Comparison of ENCODE assay signal across 6 mouse cellular contexts in genomic region chr13:89383619-89384190, GRCm38 (mm10).
A peak's percentile ranks its signal among the peaks of the same experiment; 100 is the strongest.
DNase-seq lines count a peak whose midpoint lies in the region; ATAC-seq and TF ChIP-seq lines count a peak whose summit lies in the region.
"Not testable (repeated sequence)": the region's sequence is repeated elsewhere in the genome, so short reads cannot be mapped to it uniquely, and the experiment has no call there.

No protein-coding gene starts in this region.

- TF ChIP-seq CTCF in liver, postnatal 0 days (IDR thresholded peaks at IDR 0.05; ENCODE audit: low read depth); testis, adult 2 months (IDR thresholded peaks at IDR 0.05; ENCODE audit: control insufficient read depth, insufficient read depth, insufficient replicate concordance, low read depth, low read length): not testable (repeated sequence)

- H3K27ac ChIP-seq in forebrain, embryonic 15.5 days (replicated peaks); testis, adult 2 months (ENCODE audit: control insufficient read depth, insufficient read depth, low read depth, low read length): not testable (repeated sequence)
- peak overlapping the region; percentile 45; the same call in 1 of the 2 replicates for H3K27ac ChIP-seq in liver, postnatal 0 days (ENCODE audit: low read depth)

- not testable (repeated sequence) for H3K27me3 ChIP-seq in forebrain, embryonic 15.5 days; liver, postnatal 0 days (ENCODE audit: insufficient read depth, low read length); testis, adult 2 months (ENCODE audit: control insufficient read depth, insufficient read depth, low read length)

- peak; percentile 50 for ATAC-seq in CD4-positive, CD25-positive, alpha-beta regulatory T cell, adult 4 months
- ATAC-seq in forebrain, embryonic 15.5 days (replicated peaks): 0 out of 2 replicates have a peak, but pooled peaks have one; percentile 37
- ATAC-seq in liver, postnatal 0 days: peak; percentile 48

- H3K4me3 ChIP-seq in forebrain, embryonic 15.5 days; liver, postnatal 0 days (ENCODE audit: low read depth, low read length): not testable (repeated sequence)
- peak overlapping the region; percentile 50 for H3K4me3 ChIP-seq in testis, adult 2 months (ENCODE audit: control insufficient read depth, low read depth, low read length)

- H3K36me3 ChIP-seq in forebrain, embryonic 15.5 days; liver, postnatal 0 days (replicated peaks; ENCODE audit: insufficient read depth, low read length); testis, adult 2 months (ENCODE audit: control insufficient read depth, insufficient read depth, low read length): not testable (repeated sequence)

- TF ChIP-seq EP300 in liver, postnatal 0 days (IDR thresholded peaks at IDR 0.05; ENCODE audit: low read depth): not testable (repeated sequence)

- peak; percentile 77 for DNase-seq in MN1 (ENCODE audit: low spot score)
- peak; percentile 22 for DNase-seq in layer of hippocampus, adult 11-12 months (ENCODE audit: low spot score)
- DNase-seq in liver, postnatal 0 days: not testable (repeated sequence)

- not testable (repeated sequence) for H3K4me1 ChIP-seq in forebrain, embryonic 15.5 days; liver, postnatal 0 days (ENCODE audit: insufficient read depth); testis, adult 2 months (ENCODE audit: control insufficient read depth, insufficient read depth, low read length)

- not testable (repeated sequence) for H3K9ac ChIP-seq in forebrain, embryonic 15.5 days (replicated peaks); liver, postnatal 0 days (replicated peaks)

- WGBS in forebrain, embryonic 15.5 days: 94% methylated on average over 16 of the region's 16 CpGs
- WGBS in liver, postnatal 0 days (ENCODE audit: insufficient replicate concordance): 85% methylated on average over 16 of the region's 16 CpGs

- H3K9me3 ChIP-seq in forebrain, embryonic 15.5 days; liver, postnatal 0 days (ENCODE audit: low read length): not testable (repeated sequence)

- not testable (repeated sequence) for TF ChIP-seq POLR2A in testis, adult 2 months (IDR thresholded peaks at IDR 0.05; ENCODE audit: control insufficient read depth, low read depth, low read length)

- not testable (repeated sequence) for H3K4me2 ChIP-seq in forebrain, embryonic 15.5 days (replicated peaks); liver, postnatal 0 days (ENCODE audit: low read depth, low read length)
